Mouse (Mus musculus) hindbrain, embryonic 12.5 days (tissue): ENCODE measurements around the gene Nipsnap2. TPM values are rescaled to one million over a fixed set of nuclear protein-coding genes. Genes with fewer than 3 reads are reported as not detected.
A peak's percentile ranks its signal among the peaks of the same experiment; 100 is the strongest.
"Not testable (repeated sequence)": the region's sequence is repeated elsewhere in the genome, so short reads cannot be mapped to it uniquely, and the experiment has no call there.

Experiments
- ATAC-seq: fragments of 200-750 bp; cut with Nextera tagmentation; 2 replicates; pipeline ENCODE4 v1.8.0; 2017; ENCODE audit warnings: moderate TSS enrichment; ENCODE audit not compliant: low FRiP score
- H3K27ac ChIP-seq: fragments of 300-500 bp; sonication (generic); 2 replicates; pipeline ENCODE4 v1.5.1; 2016; ENCODE audit warnings: mild to moderate bottlenecking
- H3K27me3 ChIP-seq: fragments of 300-500 bp; sonication (generic); 2 replicates; pipeline ENCODE4 v1.6.1; 2016; ENCODE audit warnings: mild to moderate bottlenecking
- H3K36me3 ChIP-seq: fragments of 300-500 bp; sonication (generic); 2 replicates; pipeline ENCODE4 v1.6.1; 2016; ENCODE audit warnings: mild to moderate bottlenecking
- H3K4me1 ChIP-seq: fragments of 300-500 bp; sonication (generic); 2 replicates; pipeline ENCODE4 v1.6.1; 2016
- H3K4me2 ChIP-seq: fragments of 300-500 bp; sonication (generic); replicated peaks from 2 replicates; pipeline ENCODE4 v1.6.1; 2016; ENCODE audit warnings: mild to moderate bottlenecking
- H3K4me3 ChIP-seq: fragments of 300-500 bp; sonication (generic); 2 replicates; pipeline ENCODE4 v1.5.1; 2016; ENCODE audit warnings: mild to moderate bottlenecking
- H3K9ac ChIP-seq: fragments of 300-500 bp; sonication (generic); 2 replicates; pipeline ENCODE4 v1.6.1; 2016; ENCODE audit warnings: mild to moderate bottlenecking, moderate library complexity
- H3K9me3 ChIP-seq: fragments of 300-500 bp; sonication (generic); replicated peaks from 2 replicates; pipeline ENCODE4 v1.6.1; 2016; ENCODE audit warnings: mild to moderate bottlenecking
- WGBS: fragments of 180-500 bp; shearing (Covaris S2); methylation state at CpG from one replicate; pipeline ENCODE4 v1.1.7; 2016; 5-methylcytosine and 5-hydroxymethylcytosine counted together
- polyA plus RNA-seq: library from polyadenylated mRNA; unstranded; fragments of >200 nt; fragmentation: Nextera tagmentation; extraction: Ambion mirVana; gene quantifications from 2 replicates; pipeline ENCODE4 v1.2.1, GENCODE M21; 2016

Gene Nipsnap2
- polyA plus RNA-seq, 1 experiment from 2014 or later: 81.7 TPM

DNA sequence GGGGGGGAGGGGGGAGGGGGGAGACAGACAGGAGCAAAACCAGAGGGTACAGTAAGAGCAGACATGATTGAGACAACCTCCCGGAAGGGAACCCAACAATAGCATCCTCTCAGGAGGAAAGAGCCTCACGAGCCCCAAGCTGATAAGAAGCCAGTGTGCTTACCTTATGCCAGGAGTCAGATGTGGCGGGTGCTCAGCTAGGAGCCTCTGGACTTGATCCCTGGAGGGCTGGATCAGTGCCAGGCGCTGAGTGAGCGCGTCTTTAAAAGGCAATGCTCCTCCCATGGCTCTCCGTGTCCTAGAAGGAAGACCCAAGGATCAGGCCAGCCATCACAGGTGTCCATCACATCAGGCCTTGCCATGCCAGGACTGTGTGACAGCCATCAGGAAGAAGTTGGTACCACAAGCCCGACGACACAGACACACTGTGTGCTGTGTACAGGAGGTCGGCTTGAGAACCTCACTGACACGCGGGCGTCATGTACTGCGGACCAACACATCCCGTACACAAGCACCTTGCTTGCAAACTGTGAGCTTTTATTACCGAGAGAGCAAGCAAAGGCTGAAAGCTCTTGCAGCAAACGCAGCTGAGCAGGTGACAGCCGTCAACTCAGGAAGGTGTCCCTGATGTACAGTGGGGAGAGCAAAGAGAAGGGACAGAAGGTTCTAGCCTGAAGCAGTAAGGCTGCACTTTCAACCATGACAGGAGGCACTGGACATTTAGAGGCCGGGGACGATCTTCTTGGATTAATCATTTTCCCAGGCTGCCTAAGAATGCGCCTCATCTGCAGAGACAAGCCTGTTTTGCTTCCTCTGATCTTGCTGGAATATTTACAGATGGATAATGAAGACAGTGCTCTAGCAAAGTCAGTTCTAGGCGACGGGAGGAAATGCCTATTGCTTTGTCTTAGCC, 45.8 kb downstream of the Nipsnap2 start:
- no peaks in the 10 kb centered on the region for H3K9me3 ChIP-seq
- H3K4me3 ChIP-seq: no peak overlapping the region
- no peak overlapping the region for H3K27ac ChIP-seq
- H3K9ac ChIP-seq: no peak overlapping the region
- H3K4me1 ChIP-seq: no peaks in the 10 kb centered on the region
- H3K36me3 ChIP-seq: peaks cover 18% of the 10 kb centered on the region
- 90% methylated on average over 23 of the region's 23 CpGs for WGBS
- ATAC-seq: no peak
- no peaks in the 10 kb centered on the region for H3K27me3 ChIP-seq
- H3K4me2 ChIP-seq: no peak overlapping the region

DNA sequence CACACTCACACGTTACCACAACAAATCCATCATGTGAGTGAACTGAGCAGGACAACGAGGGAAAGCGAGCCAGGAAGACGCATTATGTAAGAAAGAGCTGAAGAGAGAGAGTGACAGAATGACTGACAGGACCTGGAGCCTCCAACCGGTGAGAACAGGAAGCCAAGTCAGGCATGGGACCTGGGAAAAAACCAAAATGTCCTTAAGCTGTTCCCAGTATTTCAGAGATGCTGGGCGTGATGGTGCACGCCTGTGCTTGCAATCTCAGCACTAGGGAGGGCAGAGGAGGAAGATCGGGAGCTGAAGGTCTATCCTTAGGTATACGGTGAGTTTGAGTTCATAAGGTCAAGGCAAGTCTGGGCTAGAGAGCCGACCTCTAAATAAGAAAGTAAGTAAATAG, 47.6 kb downstream of the Nipsnap2 start:
- H3K4me3 ChIP-seq: no peak overlapping the region
- H3K36me3 ChIP-seq: peaks cover 15% of the 10 kb centered on the region; the same call in 1 of the 2 replicates
- H3K27ac ChIP-seq: no peak overlapping the region
- H3K4me1 ChIP-seq: no peaks in the 10 kb centered on the region
- H3K27me3 ChIP-seq: no peaks in the 10 kb centered on the region
- H3K4me2 ChIP-seq: no peak overlapping the region
- no peak overlapping the region for H3K9ac ChIP-seq
- no peaks in the 10 kb centered on the region for H3K9me3 ChIP-seq
- 90% methylated on average over 10 of the region's 10 CpGs for WGBS
- ATAC-seq: no peak

DNA sequence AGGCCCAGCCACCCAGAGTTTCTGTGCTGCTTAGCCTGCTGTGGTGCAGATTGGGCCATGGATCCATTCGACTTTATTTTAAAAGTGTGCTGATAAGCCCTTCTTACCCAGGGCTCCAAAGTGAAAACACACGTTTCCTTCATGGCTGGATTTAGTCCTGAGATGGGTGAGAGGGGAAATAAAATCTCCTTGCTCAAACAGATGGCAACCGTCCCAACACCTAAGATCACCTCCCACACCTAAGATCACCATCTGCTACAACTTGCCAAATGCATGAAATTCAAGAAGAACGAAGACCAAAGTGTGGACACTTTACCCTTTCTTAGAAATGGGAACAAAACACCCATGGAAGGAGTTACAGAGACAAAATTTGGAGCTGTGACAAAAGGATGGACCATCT, 48.5 kb downstream of the Nipsnap2 start:
- H3K9me3 ChIP-seq, ATAC-seq, H3K4me1 ChIP-seq, H3K4me3 ChIP-seq, H3K9ac ChIP-seq, H3K4me2 ChIP-seq, H3K27me3 ChIP-seq, H3K27ac ChIP-seq: not testable (repeated sequence)
- 86% methylated on average over 4 of the region's 4 CpGs for WGBS
- H3K36me3 ChIP-seq: peaks cover 11% of the 10 kb centered on the region; the same call in 1 of the 2 replicates

DNA sequence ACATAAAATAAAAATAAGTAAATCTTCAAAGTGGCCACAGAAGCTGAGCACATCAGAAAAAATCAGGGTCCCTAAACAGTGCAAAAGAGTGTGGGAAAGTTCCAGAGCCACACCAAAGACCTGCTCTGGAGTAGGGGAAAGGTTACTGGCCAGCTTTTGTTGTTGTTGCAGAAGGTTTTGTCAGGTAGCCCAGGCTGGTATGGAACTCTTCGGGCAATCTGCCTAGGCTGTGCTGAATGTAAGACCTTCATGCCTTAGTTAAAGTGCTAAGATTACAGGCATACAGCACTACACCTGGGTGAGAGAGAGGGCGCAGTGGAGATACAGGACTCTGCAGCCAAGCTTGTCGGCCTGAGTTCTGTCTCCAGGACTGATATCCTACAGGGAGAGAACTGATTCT, 49.8 kb downstream of the Nipsnap2 start:
- ATAC-seq: no peak
- Histone ChIP-seq H3K9ac (no peak overlapping the region), H3K36me3 (0 out of 2 replicates have a peak, but pooled peaks cover 8% of the 10 kb centered on the region), H3K4me2 (no peak overlapping the region), H3K4me3 (no peak overlapping the region), H3K9me3 (no peaks in the 10 kb centered on the region), H3K4me1 (peaks cover 8% of the 10 kb centered on the region), H3K27ac (no peak overlapping the region), H3K27me3 (no peaks in the 10 kb centered on the region; the same call in 1 of the 2 replicates)
- 91% methylated on average over 3 of the region's 3 CpGs for WGBS

DNA sequence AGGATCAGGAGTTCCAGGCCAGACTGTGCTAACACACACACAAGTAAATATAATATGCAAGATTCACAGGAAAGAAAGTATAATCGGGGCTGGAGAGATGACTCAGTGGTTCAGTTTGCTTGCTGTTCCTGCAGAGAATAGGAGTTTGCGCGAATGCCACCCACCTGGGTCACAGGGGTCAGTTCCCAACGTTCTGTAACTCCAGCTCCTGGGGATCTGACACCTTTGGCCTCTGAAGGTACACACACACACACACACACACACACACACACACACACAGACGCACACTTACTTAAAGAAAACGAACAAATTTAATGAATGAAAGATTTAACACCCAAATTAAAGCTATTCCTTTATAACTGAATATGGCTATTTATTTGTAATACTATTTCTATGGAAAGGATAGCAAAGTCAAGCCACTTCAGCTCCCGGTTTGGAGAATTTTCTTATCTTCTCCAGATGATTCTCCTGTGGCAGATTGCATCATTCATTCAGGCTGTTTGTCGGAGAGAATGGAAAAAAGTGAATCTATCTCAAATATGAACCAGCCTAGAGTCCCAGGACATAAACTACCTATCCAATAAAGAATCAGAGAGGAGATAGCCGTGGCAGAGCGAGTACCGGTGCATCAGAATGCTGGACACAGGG, 53.6 kb downstream of the Nipsnap2 start:
- Histone ChIP-seq H3K4me1 (peaks cover 10% of the 10 kb centered on the region), H3K27ac (no peak overlapping the region), H3K9me3 (no peaks in the 10 kb centered on the region), H3K27me3 (no peaks in the 10 kb centered on the region; the same call in 1 of the 2 replicates), H3K36me3 (no peaks in the 10 kb centered on the region), H3K9ac (peak overlapping the region; percentile 66), H3K4me2 (peak overlapping the region; percentile 78), H3K4me3 (peak overlapping the region; percentile 46)
- WGBS: 36% methylated on average over 11 of the region's 11 CpGs
- ATAC-seq: no peak

DNA sequence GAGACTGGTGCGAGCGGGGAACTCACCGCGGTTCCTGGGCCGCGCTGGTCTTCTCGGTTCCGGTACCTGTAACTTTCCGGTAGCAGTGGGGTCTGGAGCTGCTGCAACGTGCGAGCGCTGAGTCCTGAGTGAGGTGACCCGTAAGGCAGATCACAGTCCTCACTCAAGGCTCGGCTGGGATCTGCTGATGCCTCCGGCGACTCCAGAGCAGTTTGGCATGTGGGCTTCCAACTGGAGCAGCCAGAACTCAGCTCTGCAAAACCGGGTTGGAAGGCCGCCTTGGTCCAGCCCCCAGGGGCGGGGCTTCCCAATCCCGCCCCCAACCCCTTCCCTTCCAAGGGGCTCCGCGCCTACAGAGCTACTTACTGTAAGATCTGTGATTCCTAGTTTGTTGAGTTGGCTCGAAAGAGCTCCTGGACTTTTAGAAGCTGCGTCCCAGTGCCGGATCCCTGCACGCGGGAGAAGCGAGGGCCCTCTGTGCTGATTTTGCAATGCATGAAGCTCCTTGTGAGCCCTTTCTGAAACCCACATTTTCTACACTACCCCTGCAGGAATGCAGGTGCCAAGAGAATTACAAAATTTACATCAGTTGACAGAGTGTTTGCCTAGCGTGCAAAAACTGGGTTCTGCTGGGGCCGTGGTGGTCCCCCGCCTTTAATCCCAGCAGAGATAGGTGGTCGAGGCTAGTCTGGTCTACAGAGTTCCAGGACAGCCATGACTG, 54.3 kb downstream of the Nipsnap2 start:
- Histone ChIP-seq H3K27ac (no peak overlapping the region), H3K36me3 (no peaks in the 10 kb centered on the region), H3K9ac (peak overlapping the region; percentile 66), H3K4me1 (peaks cover 10% of the 10 kb centered on the region), H3K9me3 (no peaks in the 10 kb centered on the region), H3K4me2 (peak overlapping the region; percentile 78), H3K4me3 (peak overlapping the region; percentile 46), H3K27me3 (no peaks in the 10 kb centered on the region; the same call in 1 of the 2 replicates)
- WGBS: 2% methylated on average over 32 of the region's 32 CpGs
- ATAC-seq: peak; percentile 86

DNA sequence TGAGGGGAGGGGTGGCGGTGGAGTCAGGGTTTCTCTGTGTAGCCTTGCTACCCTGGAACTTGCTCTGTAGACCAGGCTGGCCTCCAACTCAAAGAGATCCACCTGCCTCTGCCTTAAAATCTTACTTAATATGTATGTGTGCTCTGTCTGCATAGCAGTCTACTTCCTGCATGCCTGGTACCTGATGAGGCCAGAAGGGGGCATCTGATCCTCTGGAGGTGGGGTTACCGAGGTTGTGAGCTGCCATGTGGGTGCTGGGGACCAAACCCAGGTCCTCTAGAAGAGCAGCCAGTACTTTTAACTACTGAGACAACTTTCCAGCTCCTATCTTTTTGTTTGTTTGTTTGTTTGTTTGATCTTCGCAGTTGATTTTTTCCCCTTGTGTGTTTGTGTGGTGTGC, 55.3 kb downstream of the Nipsnap2 start:
- Histone ChIP-seq H3K9ac (no peak overlapping the region), H3K4me2 (no peak overlapping the region), H3K4me1 (peaks cover 10% of the 10 kb centered on the region), H3K9me3 (no peaks in the 10 kb centered on the region), H3K36me3 (no peaks in the 10 kb centered on the region), H3K27me3 (no peaks in the 10 kb centered on the region; the same call in 1 of the 2 replicates), H3K27ac (no peak overlapping the region), H3K4me3 (no peak overlapping the region)
- WGBS: 89% methylated on average over 3 of the region's 3 CpGs
- ATAC-seq: no peak

DNA sequence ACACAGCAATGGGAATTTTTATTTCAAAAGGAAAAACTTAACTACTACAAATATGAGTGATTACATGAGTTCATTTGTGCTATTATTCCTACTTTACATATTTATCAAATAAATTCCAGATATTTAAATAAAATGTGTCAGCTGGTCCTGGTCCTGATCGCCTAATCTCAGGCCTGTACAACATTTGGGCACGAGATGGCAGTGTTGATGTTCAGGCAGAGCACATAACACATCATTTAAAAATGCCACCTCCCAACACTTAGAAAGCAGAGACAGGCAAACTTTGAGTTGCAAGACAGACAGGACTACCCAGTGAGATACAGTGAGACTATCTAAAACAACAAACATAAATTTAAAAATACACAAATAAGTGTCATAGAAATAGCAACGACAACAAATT, 57.3 kb downstream of the Nipsnap2 start:
- H3K27me3 ChIP-seq: no peaks in the 10 kb centered on the region; the same call in 1 of the 2 replicates
- ATAC-seq: no peak
- no peak overlapping the region for H3K4me3 ChIP-seq
- H3K4me2 ChIP-seq: no peak overlapping the region
- WGBS: 53% methylated on average over 3 of the region's 3 CpGs
- no peak overlapping the region for H3K9ac ChIP-seq
- no peaks in the 10 kb centered on the region for H3K36me3 ChIP-seq
- no peak overlapping the region for H3K27ac ChIP-seq
- no peaks in the 10 kb centered on the region for H3K9me3 ChIP-seq
- H3K4me1 ChIP-seq: peaks cover 15% of the 10 kb centered on the region

GRCm38 (mm10) chr5:129785235-129785870, 60.5 kb downstream of the Nipsnap2 start:
- Histone ChIP-seq H3K27ac (no peak overlapping the region), H3K4me3 (no peak overlapping the region), H3K36me3 (peaks cover 19% of the 10 kb centered on the region), H3K9ac (no peak overlapping the region), H3K4me1 (peaks cover 22% of the 10 kb centered on the region), H3K9me3 (no peaks in the 10 kb centered on the region), H3K4me2 (no peak overlapping the region), H3K27me3 (no peaks in the 10 kb centered on the region)
- ATAC-seq: no peak
- WGBS: 91% methylated on average over 5 of the region's 5 CpGs

GRCm38 (mm10) chr5:129786161-129786560, 61.3 kb downstream of the Nipsnap2 start:
- Histone ChIP-seq H3K27me3 (no peaks in the 10 kb centered on the region), H3K4me1 (peaks cover 22% of the 10 kb centered on the region), H3K4me3 (peak overlapping the region; percentile 94), H3K27ac (peak overlapping the region; percentile 99), H3K4me2 (peak overlapping the region; percentile 58), H3K9me3 (no peaks in the 10 kb centered on the region), H3K9ac (peak overlapping the region; percentile 95), H3K36me3 (peaks cover 25% of the 10 kb centered on the region)
- WGBS: 85% methylated on average over 6 of the region's 6 CpGs
- no peak for ATAC-seq

DNA sequence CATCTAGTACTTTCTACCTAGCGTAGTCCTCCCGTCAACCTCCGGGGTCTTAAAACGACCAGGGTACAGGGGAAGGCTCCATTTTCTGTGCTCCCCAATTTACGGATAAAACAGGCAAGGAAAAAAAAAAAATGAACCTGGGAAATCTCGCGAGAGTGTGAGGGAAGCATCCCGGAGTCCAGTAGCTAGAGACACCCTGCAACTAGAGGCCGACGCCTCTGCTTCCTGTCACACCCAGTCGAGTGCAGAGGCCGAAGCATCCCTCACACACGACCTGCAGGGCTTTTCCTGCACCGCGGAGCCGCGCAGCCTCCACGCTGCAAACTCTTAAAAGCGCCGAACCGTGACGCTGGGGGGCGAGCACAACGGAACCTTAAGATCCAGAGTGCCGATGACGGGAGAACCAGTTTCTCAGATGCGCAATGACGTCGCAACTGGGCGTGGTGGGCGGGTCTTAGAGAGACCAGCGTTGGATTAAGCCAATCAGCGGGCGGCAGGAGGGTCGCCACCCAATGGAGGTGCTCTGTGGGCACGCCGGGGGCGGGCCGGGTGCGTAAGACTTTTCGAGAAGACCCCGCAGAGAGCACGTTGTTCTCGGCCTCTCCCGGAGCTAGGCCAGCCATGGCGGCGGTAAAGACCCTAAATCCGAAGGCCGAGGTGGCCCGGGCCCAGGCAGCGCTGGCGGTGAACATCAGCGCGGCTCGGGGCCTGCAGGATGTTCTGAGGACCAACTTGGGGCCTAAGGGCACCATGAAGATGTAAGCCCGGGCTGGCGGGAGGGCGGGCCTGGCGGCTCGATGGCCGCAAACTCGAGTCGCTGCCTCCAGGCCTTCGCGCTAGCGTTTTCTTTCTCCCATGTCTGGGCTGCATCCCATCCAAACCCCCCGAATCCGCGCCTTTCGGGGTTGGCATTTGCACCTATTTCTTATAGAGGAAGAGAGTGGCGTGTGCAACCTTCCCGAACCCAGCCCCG, 62.2 kb downstream of the Nipsnap2 start, which contains the start of gene Psph:
Gene Psph, minus strand, starts transcription at position 632 of the 973 bp plus-strand sequence.
- peak within 1 kb of the TSS; percentile 81 for H3K4me2 ChIP-seq
- peak; percentile 100 for ATAC-seq
- 0% methylated on average over 73 of the region's 73 CpGs for WGBS

More for the DNA sequence above, 62.2 kb downstream of the Nipsnap2 start, which contains the start of gene Psph:
- H3K4me1 ChIP-seq: peaks cover 22% of the 10 kb centered on the region
- no peaks in the 10 kb centered on the region for H3K9me3 ChIP-seq
- no peaks in the 10 kb centered on the region for H3K27me3 ChIP-seq
- peak within 1 kb of the TSS; percentile 99 for H3K27ac ChIP-seq
- H3K4me3 ChIP-seq: peak within 1 kb of the TSS; percentile 94
- H3K9ac ChIP-seq: peak within 1 kb of the TSS; percentile 95
- peaks cover 32% of the 10 kb centered on the region for H3K36me3 ChIP-seq
